Mouse (Mus musculus): ENCODE measurements around the gene Rbp1. TPM values are rescaled to one million over a fixed set of nuclear protein-coding genes. Genes with fewer than 3 reads are reported as not detected.

Rbp1 gene
- polyA plus RNA-seq, 1 experiment from 2014 or later: 45.7 TPM

- H3K27ac ChIP-seq (replicated peaks): peak overlapping the region; percentile 53; the same call in 1 of the 2 replicates
- 54% methylated on average over 4 of the region's 4 CpGs for WGBS
- DNase-seq (ENCODE audit: low spot score): no peak
- H3K36me3 ChIP-seq (ENCODE audit: control insufficient read depth, insufficient read depth, low read length): no peaks in the 10 kb centered on the region
- H3K9me3 ChIP-seq (ENCODE audit: control insufficient read depth, low read length): no peaks in the 10 kb centered on the region
- no peak overlapping the region for H3K9ac ChIP-seq (ENCODE audit: low read length)
- TF ChIP-seq EP300 (optimal IDR thresholded peaks at IDR 0.05) (no peak), CTCF (IDR thresholded peaks at IDR 0.05; ENCODE audit: low read depth) (no peak)
- ATAC-seq (ENCODE audit: low FRiP score, low TSS enrichment): no peak
- no peak overlapping the region for H3K4me2 ChIP-seq (replicated peaks; ENCODE audit: low read depth)
- peaks cover 11% of the 10 kb centered on the region for H3K4me1 ChIP-seq (replicated peaks; ENCODE audit: control insufficient read depth, insufficient read depth)
- H3K27me3 ChIP-seq (ENCODE audit: control insufficient read depth, insufficient read depth, low read length): no peaks in the 10 kb centered on the region
- no peak overlapping the region for H3K4me3 ChIP-seq (ENCODE audit: low read depth, low read length)
These were observed 5.3 kb downstream of the Rbp1 start for GRCm38 (mm10) chr9:98427906-98428517.

- H3K27ac ChIP-seq (replicated peaks): peak overlapping the region; percentile 67; the same call in 1 of the 2 replicates
- TF ChIP-seq EP300 (optimal IDR thresholded peaks at IDR 0.05) (no peak), CTCF (IDR thresholded peaks at IDR 0.05; ENCODE audit: low read depth) (no peak)
- H3K4me1 ChIP-seq (replicated peaks; ENCODE audit: control insufficient read depth, insufficient read depth): peaks cover 11% of the 10 kb centered on the region
- 42% methylated on average over 8 of the region's 8 CpGs for WGBS
- ATAC-seq (ENCODE audit: low FRiP score, low TSS enrichment): no peak
- no peak overlapping the region for H3K9ac ChIP-seq (ENCODE audit: low read length)
- H3K4me3 ChIP-seq (ENCODE audit: low read depth, low read length): no peak overlapping the region
- no peaks in the 10 kb centered on the region for H3K27me3 ChIP-seq (ENCODE audit: control insufficient read depth, insufficient read depth, low read length)
- no peaks in the 10 kb centered on the region for H3K9me3 ChIP-seq (ENCODE audit: control insufficient read depth, low read length)
- H3K4me2 ChIP-seq (replicated peaks; ENCODE audit: low read depth): peak overlapping the region; percentile 27; the same call in 1 of the 2 replicates
- no peak for DNase-seq (ENCODE audit: low spot score)
- no peaks in the 10 kb centered on the region for H3K36me3 ChIP-seq (ENCODE audit: control insufficient read depth, insufficient read depth, low read length)
These were observed 6.0 kb downstream of the Rbp1 start for GRCm38 (mm10) chr9:98428783-98429182.

- H3K27me3 ChIP-seq (ENCODE audit: control insufficient read depth, insufficient read depth, low read length): no peaks in the 10 kb centered on the region
- peak; percentile 54 for DNase-seq (ENCODE audit: low spot score)
- no peak overlapping the region for H3K4me3 ChIP-seq (ENCODE audit: low read depth, low read length)
- no peaks in the 10 kb centered on the region for H3K9me3 ChIP-seq (ENCODE audit: control insufficient read depth, low read length)
- WGBS: 10% methylated on average over 7 of the region's 7 CpGs
- peak overlapping the region; percentile 69 for H3K27ac ChIP-seq (replicated peaks)
- no peak for TF ChIP-seq EP300 (optimal IDR thresholded peaks at IDR 0.05)
- TF ChIP-seq CTCF (IDR thresholded peaks at IDR 0.05; ENCODE audit: low read depth): no peak
- ATAC-seq (ENCODE audit: low FRiP score, low TSS enrichment): peak; percentile 25; the same call in 1 of the 2 replicates
- H3K36me3 ChIP-seq (ENCODE audit: control insufficient read depth, insufficient read depth, low read length): no peaks in the 10 kb centered on the region
- peaks cover 11% of the 10 kb centered on the region for H3K4me1 ChIP-seq (replicated peaks; ENCODE audit: control insufficient read depth, insufficient read depth)
- H3K4me2 ChIP-seq (replicated peaks; ENCODE audit: low read depth): peak overlapping the region; percentile 32; the same call in 1 of the 2 replicates
- no peak overlapping the region for H3K9ac ChIP-seq (ENCODE audit: low read length)
These were observed 7.0 kb downstream of the Rbp1 start for GRCm38 (mm10) chr9:98429806-98430205.

GRCm38 (mm10) chr9:98430528-98430927, 7.8 kb downstream of the Rbp1 start:
- no peaks in the 10 kb centered on the region for H3K9me3 ChIP-seq (ENCODE audit: control insufficient read depth, low read length)
- no peak overlapping the region for H3K4me2 ChIP-seq (replicated peaks; ENCODE audit: low read depth)
- no peaks in the 10 kb centered on the region for H3K36me3 ChIP-seq (ENCODE audit: control insufficient read depth, insufficient read depth, low read length)
- ATAC-seq (ENCODE audit: low FRiP score, low TSS enrichment) (no peak), DNase-seq (ENCODE audit: low spot score) (no peak)
- 13% methylated on average over 3 of the region's 3 CpGs for WGBS
- peaks cover 11% of the 10 kb centered on the region for H3K4me1 ChIP-seq (replicated peaks; ENCODE audit: control insufficient read depth, insufficient read depth)
- H3K27ac ChIP-seq (replicated peaks): peak overlapping the region; percentile 58
- H3K4me3 ChIP-seq (ENCODE audit: low read depth, low read length): no peak overlapping the region
- H3K9ac ChIP-seq (ENCODE audit: low read length): no peak overlapping the region
- no peaks in the 10 kb centered on the region for H3K27me3 ChIP-seq (ENCODE audit: control insufficient read depth, insufficient read depth, low read length)
- no peak for TF ChIP-seq CTCF (IDR thresholded peaks at IDR 0.05; ENCODE audit: low read depth)
- no peak for TF ChIP-seq EP300 (optimal IDR thresholded peaks at IDR 0.05)

- Histone ChIP-seq H3K4me1 (replicated peaks; ENCODE audit: control insufficient read depth, insufficient read depth) (peaks cover 11% of the 10 kb centered on the region), H3K4me3 (ENCODE audit: low read depth, low read length) (no peak overlapping the region), H3K27ac (replicated peaks) (peak overlapping the region; percentile 65), H3K27me3 (ENCODE audit: control insufficient read depth, insufficient read depth, low read length) (no peaks in the 10 kb centered on the region), H3K36me3 (ENCODE audit: control insufficient read depth, insufficient read depth, low read length) (no peaks in the 10 kb centered on the region), H3K4me2 (replicated peaks; ENCODE audit: low read depth) (no peak overlapping the region), H3K9ac (ENCODE audit: low read length) (no peak overlapping the region), H3K9me3 (ENCODE audit: control insufficient read depth, low read length) (no peaks in the 10 kb centered on the region)
- WGBS: 37% methylated on average over 2 of the region's 2 CpGs
- TF ChIP-seq EP300 (optimal IDR thresholded peaks at IDR 0.05): peak; percentile 37
- no peak for TF ChIP-seq CTCF (IDR thresholded peaks at IDR 0.05; ENCODE audit: low read depth)
- DNase-seq (ENCODE audit: low spot score): peak; percentile 54
- peak; percentile 79 for ATAC-seq (ENCODE audit: low FRiP score, low TSS enrichment)
These were observed 10.3 kb downstream of the Rbp1 start for GRCm38 (mm10) chr9:98433021-98433420.

- DNase-seq (ENCODE audit: low spot score): no peak
- WGBS: 31% methylated on average over 4 of the region's 4 CpGs
- TF ChIP-seq CTCF (IDR thresholded peaks at IDR 0.05; ENCODE audit: low read depth) (no peak), EP300 (optimal IDR thresholded peaks at IDR 0.05) (no peak)
- peak overlapping the region; percentile 65 for H3K27ac ChIP-seq (replicated peaks)
- peaks cover 7% of the 10 kb centered on the region for H3K4me1 ChIP-seq (replicated peaks; ENCODE audit: control insufficient read depth, insufficient read depth)
- no peaks in the 10 kb centered on the region for H3K27me3 ChIP-seq (ENCODE audit: control insufficient read depth, insufficient read depth, low read length)
- H3K9me3 ChIP-seq (ENCODE audit: control insufficient read depth, low read length): no peaks in the 10 kb centered on the region
- no peak overlapping the region for H3K4me3 ChIP-seq (ENCODE audit: low read depth, low read length)
- no peak for ATAC-seq (ENCODE audit: low FRiP score, low TSS enrichment)
- H3K36me3 ChIP-seq (ENCODE audit: control insufficient read depth, insufficient read depth, low read length): no peaks in the 10 kb centered on the region
- H3K9ac ChIP-seq (ENCODE audit: low read length): no peak overlapping the region
- H3K4me2 ChIP-seq (replicated peaks; ENCODE audit: low read depth): no peak overlapping the region
These were observed 11.3 kb downstream of the Rbp1 start for GRCm38 (mm10) chr9:98433956-98434588.

Measured in stomach, postnatal 0 days (tissue).